Mouse (Mus musculus): ENCODE measurements around the gene Gpx2. TPM values are rescaled to one million over a fixed set of nuclear protein-coding genes. Genes with fewer than 3 reads are reported as not detected.

Gpx2 gene
- polyA plus RNA-seq, 1 experiment from 2014 or later = 236 TPM

GRCm38 (mm10) chr12:76820615-76821014 is 25.3 kb upstream of the Gpx2 start:
- H3K4me2 ChIP-seq (replicated peaks; ENCODE audit: low read depth) = peak overlapping the region; percentile 20; the same call in 1 of the 2 replicates
- DNase-seq (ENCODE audit: low spot score) (no peak), ATAC-seq (ENCODE audit: low FRiP score, low TSS enrichment) (no peak)
- WGBS = 44% methylated on average over 4 of the region's 4 CpGs
- peaks cover 9% of the 10 kb centered on the region; the same call in 1 of the 2 replicates for H3K4me1 ChIP-seq (replicated peaks; ENCODE audit: control insufficient read depth, insufficient read depth)
- H3K27me3 ChIP-seq (ENCODE audit: control insufficient read depth, insufficient read depth, low read length) = no peaks in the 10 kb centered on the region
- 0 out of 2 replicates have a peak overlapping the region, but pooled peaks have one; percentile 71 for H3K4me3 ChIP-seq (ENCODE audit: low read depth, low read length)
- no peaks in the 10 kb centered on the region for H3K36me3 ChIP-seq (ENCODE audit: control insufficient read depth, insufficient read depth, low read length)
- no peak overlapping the region; the same call in 1 of the 2 replicates for H3K27ac ChIP-seq (replicated peaks)
- no peaks in the 10 kb centered on the region for H3K9me3 ChIP-seq (ENCODE audit: control insufficient read depth, low read length)
- no peak overlapping the region for H3K9ac ChIP-seq (ENCODE audit: low read length)
- no peak for TF ChIP-seq EP300 (optimal IDR thresholded peaks at IDR 0.05)
- no peak for TF ChIP-seq CTCF (IDR thresholded peaks at IDR 0.05; ENCODE audit: low read depth)

- Histone ChIP-seq H3K36me3 (ENCODE audit: control insufficient read depth, insufficient read depth, low read length) (no peaks in the 10 kb centered on the region), H3K27me3 (ENCODE audit: control insufficient read depth, insufficient read depth, low read length) (no peaks in the 10 kb centered on the region), H3K9ac (ENCODE audit: low read length) (no peak overlapping the region), H3K4me1 (replicated peaks; ENCODE audit: control insufficient read depth, insufficient read depth) (peaks cover 9% of the 10 kb centered on the region; the same call in 1 of the 2 replicates), H3K27ac (replicated peaks) (no peak overlapping the region; the same call in 1 of the 2 replicates), H3K4me3 (ENCODE audit: low read depth, low read length) (no peak overlapping the region), H3K9me3 (ENCODE audit: control insufficient read depth, low read length) (no peaks in the 10 kb centered on the region), H3K4me2 (replicated peaks; ENCODE audit: low read depth) (no peak overlapping the region)
- 46% methylated on average over 6 of the region's 6 CpGs for WGBS
- ATAC-seq (ENCODE audit: low FRiP score, low TSS enrichment) (no peak), DNase-seq (ENCODE audit: low spot score) (no peak)
- TF ChIP-seq EP300 (optimal IDR thresholded peaks at IDR 0.05) = no peak
- TF ChIP-seq CTCF (IDR thresholded peaks at IDR 0.05; ENCODE audit: low read depth) = no peak
Measured at GRCm38 (mm10) chr12:76819816-76820215, 24.5 kb upstream of the Gpx2 start.

- H3K27ac ChIP-seq (replicated peaks) = peak overlapping the region; percentile 84; the same call in 1 of the 2 replicates
Measured at GRCm38 (mm10) chr12:76818908-76819307, 23.6 kb upstream of the Gpx2 start.

GRCm38 (mm10) chr12:76818120-76818519 is 22.8 kb upstream of the Gpx2 start:
- TF ChIP-seq CTCF (IDR thresholded peaks at IDR 0.05; ENCODE audit: low read depth) (no peak), EP300 (optimal IDR thresholded peaks at IDR 0.05) (peak; percentile 73)
- no peaks in the 10 kb centered on the region for H3K36me3 ChIP-seq (ENCODE audit: control insufficient read depth, insufficient read depth, low read length)
- ATAC-seq (ENCODE audit: low FRiP score, low TSS enrichment) (peak; percentile 86), DNase-seq (ENCODE audit: low spot score) (peak; percentile 83)
- H3K4me1 ChIP-seq (replicated peaks; ENCODE audit: control insufficient read depth, insufficient read depth) = peaks cover 9% of the 10 kb centered on the region; the same call in 1 of the 2 replicates
- no peak overlapping the region for H3K4me3 ChIP-seq (ENCODE audit: low read depth, low read length)
- H3K4me2 ChIP-seq (replicated peaks; ENCODE audit: low read depth) = 0 out of 2 replicates have a peak overlapping the region, but pooled peaks have one; percentile 8
- no peaks in the 10 kb centered on the region for H3K27me3 ChIP-seq (ENCODE audit: control insufficient read depth, insufficient read depth, low read length)
- no peak overlapping the region for H3K9ac ChIP-seq (ENCODE audit: low read length)
- H3K9me3 ChIP-seq (ENCODE audit: control insufficient read depth, low read length) = no peaks in the 10 kb centered on the region
- WGBS = 53% methylated on average over 4 of the region's 4 CpGs
- H3K27ac ChIP-seq (replicated peaks) = peak overlapping the region; percentile 84

More at GRCm38 (mm10) chr12:76818908-76819307, 23.6 kb upstream of the Gpx2 start:
- ATAC-seq (ENCODE audit: low FRiP score, low TSS enrichment) (no peak), DNase-seq (ENCODE audit: low spot score) (no peak)
- H3K9ac ChIP-seq (ENCODE audit: low read length) = no peak overlapping the region
- H3K4me1 ChIP-seq (replicated peaks; ENCODE audit: control insufficient read depth, insufficient read depth) = peaks cover 9% of the 10 kb centered on the region; the same call in 1 of the 2 replicates
- H3K36me3 ChIP-seq (ENCODE audit: control insufficient read depth, insufficient read depth, low read length) = no peaks in the 10 kb centered on the region
- 70% methylated on average over 9 of the region's 9 CpGs for WGBS
- H3K9me3 ChIP-seq (ENCODE audit: control insufficient read depth, low read length) = no peaks in the 10 kb centered on the region
- no peak overlapping the region for H3K4me3 ChIP-seq (ENCODE audit: low read depth, low read length)
- no peak for TF ChIP-seq CTCF (IDR thresholded peaks at IDR 0.05; ENCODE audit: low read depth)
- no peak for TF ChIP-seq EP300 (optimal IDR thresholded peaks at IDR 0.05)
- no peak overlapping the region for H3K4me2 ChIP-seq (replicated peaks; ENCODE audit: low read depth)
- no peaks in the 10 kb centered on the region for H3K27me3 ChIP-seq (ENCODE audit: control insufficient read depth, insufficient read depth, low read length)

- no peak for TF ChIP-seq EP300 (optimal IDR thresholded peaks at IDR 0.05)
- no peak for TF ChIP-seq CTCF (IDR thresholded peaks at IDR 0.05; ENCODE audit: low read depth)
- no peaks in the 10 kb centered on the region for H3K9me3 ChIP-seq (ENCODE audit: control insufficient read depth, low read length)
- H3K4me1 ChIP-seq (replicated peaks; ENCODE audit: control insufficient read depth, insufficient read depth) = peaks cover 9% of the 10 kb centered on the region; the same call in 1 of the 2 replicates
- 54% methylated on average over 4 of the region's 4 CpGs for WGBS
- no peak overlapping the region for H3K4me3 ChIP-seq (ENCODE audit: low read depth, low read length)
- no peak for DNase-seq (ENCODE audit: low spot score)
- H3K4me2 ChIP-seq (replicated peaks; ENCODE audit: low read depth) = no peak overlapping the region
- no peak for ATAC-seq (ENCODE audit: low FRiP score, low TSS enrichment)
- H3K9ac ChIP-seq (ENCODE audit: low read length) = no peak overlapping the region
- no peak overlapping the region for H3K27ac ChIP-seq (replicated peaks)
- no peaks in the 10 kb centered on the region for H3K36me3 ChIP-seq (ENCODE audit: control insufficient read depth, insufficient read depth, low read length)
- H3K27me3 ChIP-seq (ENCODE audit: control insufficient read depth, insufficient read depth, low read length) = no peaks in the 10 kb centered on the region
Measured at GRCm38 (mm10) chr12:76817176-76817575, 21.8 kb upstream of the Gpx2 start.

GRCm38 (mm10) chr12:76816720-76817119 is 21.4 kb upstream of the Gpx2 start:
- DNase-seq (ENCODE audit: low spot score) (no peak), ATAC-seq (ENCODE audit: low FRiP score, low TSS enrichment) (no peak)
- 49% methylated on average over 4 of the region's 4 CpGs for WGBS
- H3K27me3 ChIP-seq (ENCODE audit: control insufficient read depth, insufficient read depth, low read length) = no peaks in the 10 kb centered on the region
- no peaks in the 10 kb centered on the region for H3K36me3 ChIP-seq (ENCODE audit: control insufficient read depth, insufficient read depth, low read length)
- peaks cover 9% of the 10 kb centered on the region; the same call in 1 of the 2 replicates for H3K4me1 ChIP-seq (replicated peaks; ENCODE audit: control insufficient read depth, insufficient read depth)
- H3K4me2 ChIP-seq (replicated peaks; ENCODE audit: low read depth) = no peak overlapping the region
- H3K9ac ChIP-seq (ENCODE audit: low read length) = no peak overlapping the region
- no peaks in the 10 kb centered on the region for H3K9me3 ChIP-seq (ENCODE audit: control insufficient read depth, low read length)
- H3K4me3 ChIP-seq (ENCODE audit: low read depth, low read length) = no peak overlapping the region
- no peak overlapping the region for H3K27ac ChIP-seq (replicated peaks)
- TF ChIP-seq CTCF (IDR thresholded peaks at IDR 0.05; ENCODE audit: low read depth) = no peak
- TF ChIP-seq EP300 (optimal IDR thresholded peaks at IDR 0.05) = no peak

Data from stomach, postnatal 0 days (tissue).